Mouse (Mus musculus) CH12.LX (cell line): ENCODE measurements at regions not wholly inside any gene's neighbourhood (a gene's known extent, or its start where the extent isn't known, plus 50 kb on each side); places are given as distances from the start of the nearest gene placed in this dataset.

Source experiments
- CHD2 ChIP-seq: IDR thresholded peaks from 2 replicates; pipeline ENCODE4 v1.6.1; 2011; ENCODE audit warnings: low read length, improper control_type of control experiment
- CTCF ChIP-seq, 2 experiments: IDR thresholded peaks in 1 of 2; conservative IDR thresholded peaks in 1 of 2; 2 replicates each; pipeline ENCODE4 v1.5.1; 2011 to 2012; ENCODE audit warnings: low read depth in 2 of 2, low read length in 2 of 2, improper control_type of control experiment in 1 of 2, inconsistent platforms in 1 of 2, mild to moderate bottlenecking in 1 of 2, moderate library complexity in 1 of 2
- EP300 ChIP-seq: IDR thresholded peaks from 2 replicates; pipeline ENCODE4 v1.6.1; 2011; ENCODE audit warnings: low read length, improper control_type of control experiment
- MAZ ChIP-seq: IDR thresholded peaks from 2 replicates; pipeline ENCODE4 v1.6.1; 2012; ENCODE audit warnings: low read depth, mild to moderate bottlenecking, inconsistent platforms, low read length, improper control_type of control experiment, moderate library complexity
- MEF2A ChIP-seq: IDR thresholded peaks from 2 replicates; pipeline ENCODE4 v1.6.1; 2014; ENCODE audit warnings: low read depth, mild to moderate bottlenecking, inconsistent platforms, low read length, improper control_type of control experiment, borderline replicate concordance
- POLR2A ChIP-seq: IDR thresholded peaks from 2 replicates; pipeline ENCODE4 v1.6.1; 2011; ENCODE audit warnings: low read depth, mild to moderate bottlenecking, improper control_type of control experiment, low read length
- USF2 ChIP-seq: conservative IDR thresholded peaks from 2 replicates; pipeline ENCODE4 v1.6.1; 2011; ENCODE audit warnings: low read depth, low read length, improper control_type of control experiment
- ZC3H11A ChIP-seq: IDR thresholded peaks from 2 replicates; pipeline ENCODE4 v1.6.1; 2012; ENCODE audit warnings: low read depth, mild to moderate bottlenecking, inconsistent platforms, low read length, improper control_type of control experiment
- ZMIZ1 ChIP-seq: IDR thresholded peaks from 2 replicates; pipeline ENCODE4 v1.6.1; 2012; ENCODE audit warnings: low read depth, mild to moderate bottlenecking, inconsistent platforms, low read length, improper control_type of control experiment

- TF ChIP-seq USF2, result no peak
- no peak for TF ChIP-seq ZMIZ1
- TF ChIP-seq CTCF (conservative IDR thresholded peaks at IDR 0.05 in 1 of 2, IDR thresholded peaks at IDR 0.05 in 1 of 2; ENCODE audit: low read depth in 2 of 2, low read length in 2 of 2), result no peak
- no peak for TF ChIP-seq MEF2A
- TF ChIP-seq ZC3H11A, result no peak
- TF ChIP-seq POLR2A, result no peak
- TF ChIP-seq EP300, result no peak
- no peak for TF ChIP-seq MAZ
- TF ChIP-seq CHD2, result no peak
These were observed 189.6 kb downstream of the Fam43a start for GRCm38 (mm10) chr16:30788944-30789781.
